Mouse (Mus musculus) lung, adult 2 months (tissue): ENCODE data around the gene Zcchc14.

Experiments used
- CTCF ChIP-seq: fragments of 200-500 bp; IDR thresholded peaks from 2 replicates; pipeline ENCODE4 v1.5.1; 2011; ENCODE audit warnings: mild to moderate bottlenecking, low read length, control low read depth; ENCODE audit not compliant: insufficient read depth
- POLR2A ChIP-seq: fragments of 200-500 bp; IDR thresholded peaks from 2 replicates; pipeline ENCODE4 v1.6.1; 2011; ENCODE audit warnings: low read depth, mild to moderate bottlenecking, control low read depth, low read length, borderline replicate concordance; ENCODE audit errors: extremely low read depth

GRCm38 (mm10) chr8:121599842-121600241, 52.9 kb downstream of the Zcchc14 start:
- TF ChIP-seq POLR2A (no peak), CTCF (no peak)
